Mouse (Mus musculus) embryonic facial prominence, embryonic 15.5 days (tissue): ENCODE measurements around the gene Defa21. TPM values are rescaled to one million over a fixed set of nuclear protein-coding genes. Genes with fewer than 3 reads are reported as not detected.
"Not testable (repeated sequence)": the region's sequence is repeated elsewhere in the genome, so short reads cannot be mapped to it uniquely, and the experiment has no call there.

Experiments used
- ATAC-seq: fragments of 200-750 bp; cut with Nextera tagmentation; 2 replicates; pipeline ENCODE4 v1.8.0; 2017; ENCODE audit warnings: low read depth, moderate TSS enrichment; ENCODE audit not compliant: insufficient number of reproducible peaks, low FRiP score, low TSS enrichment
- H3K27ac ChIP-seq: fragments of 300-500 bp; sonication (generic); replicated peaks from 2 replicates; pipeline ENCODE4 v1.5.1; 2015; ENCODE audit warnings: mild to moderate bottlenecking, inconsistent platforms
- H3K27me3 ChIP-seq: fragments of 300-500 bp; sonication (generic); 2 replicates; pipeline ENCODE4 v1.6.1; 2015; ENCODE audit warnings: inconsistent platforms
- H3K36me3 ChIP-seq: fragments of 300-500 bp; sonication (generic); 2 replicates; pipeline ENCODE4 v1.6.1; 2015; ENCODE audit warnings: mild to moderate bottlenecking, inconsistent platforms
- H3K4me1 ChIP-seq: fragments of 300-500 bp; sonication (generic); 2 replicates; pipeline ENCODE4 v1.6.1; 2015; ENCODE audit warnings: inconsistent platforms
- H3K4me2 ChIP-seq: fragments of 300-500 bp; sonication (generic); replicated peaks from 2 replicates; pipeline ENCODE4 v1.6.1; 2015; ENCODE audit warnings: mild to moderate bottlenecking, inconsistent platforms
- H3K4me3 ChIP-seq: fragments of 300-500 bp; sonication (generic); replicated peaks from 2 replicates; pipeline ENCODE4 v1.5.1; 2015; ENCODE audit warnings: mild to moderate bottlenecking, inconsistent platforms
- H3K9ac ChIP-seq: fragments of 300-500 bp; sonication (generic); 2 replicates; pipeline ENCODE4 v1.6.1; 2015; ENCODE audit warnings: inconsistent platforms
- H3K9me3 ChIP-seq: fragments of 300-500 bp; sonication (generic); replicated peaks from 2 replicates; pipeline ENCODE4 v1.6.1; 2016; ENCODE audit warnings: inconsistent platforms
- WGBS: fragments of 180-500 bp; shearing (Covaris S2); methylation state at CpG from one replicate; pipeline ENCODE4 v1.1.7; 2015; 5-methylcytosine and 5-hydroxymethylcytosine counted together
- polyA plus RNA-seq: library from polyadenylated mRNA; unstranded; fragments of >200 nt; fragmentation: Nextera tagmentation; extraction: Ambion mirVana; gene quantifications from 2 replicates; pipeline ENCODE4 v1.2.1, GENCODE M21; 2015

Defa21 gene
- not detected in 2 replicates for polyA plus RNA-seq

DNA sequence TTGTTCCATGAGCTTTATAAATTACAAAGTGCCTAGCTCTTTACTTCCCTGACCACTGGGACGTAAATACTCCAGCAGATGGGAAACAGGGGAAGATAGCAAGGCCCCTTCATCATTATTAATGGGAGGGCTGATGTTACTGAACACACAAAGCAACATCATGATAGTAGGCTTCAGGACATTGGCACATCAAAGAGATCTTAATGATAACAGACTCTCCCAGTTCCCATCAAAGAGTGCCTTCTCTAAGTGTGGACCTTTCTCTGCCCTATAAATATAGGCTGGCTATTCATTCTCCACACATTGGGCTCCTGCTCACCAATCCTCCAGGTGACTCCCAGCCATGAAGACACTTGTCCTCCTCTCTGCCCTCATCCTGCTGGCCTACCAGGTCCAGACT lies at the start of gene Defa21:
TSS of gene Defa21 (plus strand) at position 301 of the 400 bp plus-strand sequence.
- not testable (repeated sequence) for H3K27ac ChIP-seq, H3K9ac ChIP-seq, H3K9me3 ChIP-seq, ATAC-seq, H3K4me3 ChIP-seq, H3K36me3 ChIP-seq, H3K27me3 ChIP-seq, H3K4me1 ChIP-seq, H3K4me2 ChIP-seq
- no CpG with 5 or more reads among the region's 1 CpGs for WGBS

DNA sequence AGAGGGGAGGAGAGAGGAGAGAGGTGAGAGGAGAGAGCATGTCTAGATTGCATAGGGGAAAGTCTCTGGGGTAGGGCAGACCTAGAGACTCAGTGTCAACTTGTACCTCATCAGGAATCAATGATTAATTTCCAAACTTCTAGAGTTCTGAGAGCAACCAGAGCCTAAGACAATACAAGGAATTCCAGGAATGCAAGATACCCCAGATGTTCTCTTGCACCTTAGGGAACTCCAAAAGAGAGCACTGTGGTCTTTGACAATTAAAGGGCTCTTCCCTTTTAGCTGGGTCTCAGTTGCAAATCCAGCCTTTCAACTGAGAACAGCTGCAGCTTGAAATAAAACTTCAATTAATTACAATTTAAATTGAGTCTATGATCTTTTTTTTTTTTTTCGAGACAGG lies 45.5 kb upstream of the Defa21 start:
- no peaks in the 10 kb centered on the region for H3K36me3 ChIP-seq
- no peaks in the 10 kb centered on the region for H3K27me3 ChIP-seq
- no peak overlapping the region for H3K4me3 ChIP-seq
- no peak overlapping the region for H3K27ac ChIP-seq
- WGBS: 38% methylated on average over 1 of the region's 1 CpGs
- H3K9ac ChIP-seq: no peak overlapping the region
- H3K4me1 ChIP-seq: no peaks in the 10 kb centered on the region
- 0 out of 2 replicates have a peak, but pooled peaks cover 2% of the 10 kb centered on the region for H3K9me3 ChIP-seq
- ATAC-seq: no peak
- no peak overlapping the region for H3K4me2 ChIP-seq

DNA sequence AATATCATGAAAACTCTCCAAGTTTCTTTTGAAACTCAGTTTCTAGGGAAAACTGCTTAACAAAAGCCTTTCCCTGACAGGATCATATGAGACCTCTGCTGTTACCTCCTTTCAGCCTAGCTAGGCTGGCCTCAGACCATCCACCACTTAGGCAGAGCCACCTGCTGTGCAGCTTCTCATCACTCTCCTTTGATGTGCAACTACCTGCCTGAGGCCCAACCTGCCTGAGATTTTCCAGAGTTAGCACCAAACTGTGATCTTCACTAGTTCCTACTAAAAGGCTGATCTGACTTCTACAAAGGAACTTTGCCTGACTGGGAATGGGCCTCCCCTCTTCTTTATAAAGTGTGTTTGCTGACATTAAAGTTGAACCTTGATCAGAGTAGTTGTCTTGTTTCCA lies 31.3 kb upstream of the Defa21 start:
- not testable (repeated sequence) for H3K27me3 ChIP-seq, H3K4me3 ChIP-seq, H3K9ac ChIP-seq, H3K9me3 ChIP-seq, H3K27ac ChIP-seq, H3K36me3 ChIP-seq, H3K4me2 ChIP-seq, H3K4me1 ChIP-seq, ATAC-seq

DNA sequence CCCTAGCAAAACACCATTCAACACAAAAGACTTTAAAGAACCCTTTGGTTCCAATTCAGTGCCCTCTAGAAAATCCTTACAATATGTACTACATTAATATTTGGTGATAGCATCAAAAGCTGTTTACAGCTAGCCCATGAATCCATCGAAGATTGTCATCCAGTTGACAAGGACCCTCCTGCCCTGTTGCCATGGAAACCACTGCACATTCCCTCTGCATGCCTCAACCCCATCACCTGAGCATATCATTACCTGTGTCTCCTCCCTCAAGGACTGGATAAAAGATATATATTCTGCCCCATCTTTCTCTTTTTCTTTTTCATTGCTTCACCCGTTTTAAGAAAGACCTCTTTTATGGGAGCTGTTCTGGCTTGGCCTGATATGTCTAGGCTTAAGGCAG lies 28.6 kb upstream of the Defa21 start:
- H3K9ac ChIP-seq: no peak overlapping the region
- no peak overlapping the region for H3K27ac ChIP-seq
- no peaks in the 10 kb centered on the region for H3K9me3 ChIP-seq

DNA sequence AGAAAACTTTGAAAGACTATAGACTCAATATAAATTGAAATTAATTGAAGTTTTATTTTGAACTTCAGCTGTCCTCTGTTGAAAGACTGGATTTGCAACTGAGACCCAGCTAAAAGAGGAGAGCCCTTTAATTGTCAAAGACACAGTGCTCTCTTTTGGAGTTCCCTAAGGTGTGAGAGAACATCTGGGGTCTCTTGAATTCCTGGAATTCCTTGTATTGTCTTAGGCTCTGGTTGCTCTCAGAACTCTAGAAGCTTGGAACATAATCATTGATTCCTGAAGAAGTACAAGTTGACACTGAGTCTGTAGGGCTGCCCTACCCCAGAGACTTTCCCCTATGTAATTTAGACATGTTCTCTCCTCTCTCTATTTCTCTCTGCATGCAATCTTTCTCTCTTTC lies 28.1 kb upstream of the Defa21 start:
- Histone ChIP-seq H3K4me2 (no peak overlapping the region), H3K9ac (no peak overlapping the region), H3K27ac (no peak overlapping the region), H3K27me3 (no peaks in the 10 kb centered on the region), H3K36me3 (no peaks in the 10 kb centered on the region), H3K9me3 (no peaks in the 10 kb centered on the region), H3K4me1 (no peaks in the 10 kb centered on the region), H3K4me3 (no peak overlapping the region)
- ATAC-seq: no peak

More for the DNA sequence above, 28.6 kb upstream of the Defa21 start:
- no peak for ATAC-seq
- H3K4me3 ChIP-seq: no peak overlapping the region
- no peak overlapping the region for H3K4me2 ChIP-seq
- H3K4me1 ChIP-seq: no peaks in the 10 kb centered on the region
- WGBS: 68% methylated on average over 2 of the region's 2 CpGs
- H3K36me3 ChIP-seq: no peaks in the 10 kb centered on the region
- no peaks in the 10 kb centered on the region for H3K27me3 ChIP-seq

DNA sequence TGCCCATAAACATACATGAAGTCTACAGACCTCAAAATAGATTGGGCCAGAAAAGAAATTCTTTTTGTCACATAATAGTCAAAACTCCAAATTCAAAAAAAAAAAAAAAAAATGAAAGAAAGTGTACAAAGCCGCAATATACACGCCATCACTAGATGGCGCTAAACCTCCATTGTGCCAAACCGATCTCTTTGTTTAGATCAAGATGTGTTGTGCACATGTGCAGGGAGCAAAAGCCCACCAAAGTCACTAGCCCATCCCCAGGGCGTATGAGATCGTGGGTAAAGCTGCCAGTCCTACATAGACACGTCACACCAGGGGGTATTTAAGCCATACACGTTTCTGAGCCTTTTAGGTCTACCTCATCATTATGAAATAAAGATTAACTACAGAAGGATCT lies 24.2 kb upstream of the Defa21 start:
- no peaks in the 10 kb centered on the region for H3K36me3 ChIP-seq
- no peak overlapping the region for H3K4me3 ChIP-seq
- WGBS: 39% methylated on average over 8 of the region's 8 CpGs
- no peaks in the 10 kb centered on the region for H3K4me1 ChIP-seq
- H3K9ac ChIP-seq: no peak overlapping the region
- H3K9me3 ChIP-seq: 0 out of 2 replicates have a peak, but pooled peaks cover 2% of the 10 kb centered on the region
- no peaks in the 10 kb centered on the region for H3K27me3 ChIP-seq
- no peak overlapping the region for H3K4me2 ChIP-seq
- no peak for ATAC-seq
- no peak overlapping the region for H3K27ac ChIP-seq

DNA sequence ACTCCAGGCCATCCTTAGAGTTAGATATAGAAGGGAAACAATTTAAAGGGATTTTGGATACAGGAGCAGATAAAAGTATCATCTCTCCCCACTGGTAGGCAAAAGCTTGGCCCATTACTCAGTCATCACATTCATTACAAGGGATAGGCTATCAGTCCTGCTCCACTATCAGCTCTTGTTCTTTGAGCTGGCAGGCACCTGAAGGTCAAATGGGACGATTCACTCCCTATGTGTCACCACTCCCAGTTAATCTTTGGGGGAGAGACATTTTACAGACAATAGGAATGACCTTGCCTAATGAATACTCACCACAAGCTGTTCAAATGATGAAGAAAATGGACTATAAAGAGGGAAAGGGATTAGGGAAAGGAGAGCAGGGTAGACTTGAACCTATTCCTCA lies 18.5 kb upstream of the Defa21 start:
- Histone ChIP-seq H3K27ac (no peak overlapping the region), H3K4me1 (no peaks in the 10 kb centered on the region), H3K9me3 (0 out of 2 replicates have a peak, but pooled peaks cover 5% of the 10 kb centered on the region), H3K36me3 (no peaks in the 10 kb centered on the region), H3K27me3 (no peaks in the 10 kb centered on the region), H3K4me3 (no peak overlapping the region), H3K4me2 (no peak overlapping the region), H3K9ac (no peak overlapping the region)
- no peak for ATAC-seq
- WGBS: 28% methylated on average over 1 of the region's 1 CpGs

DNA sequence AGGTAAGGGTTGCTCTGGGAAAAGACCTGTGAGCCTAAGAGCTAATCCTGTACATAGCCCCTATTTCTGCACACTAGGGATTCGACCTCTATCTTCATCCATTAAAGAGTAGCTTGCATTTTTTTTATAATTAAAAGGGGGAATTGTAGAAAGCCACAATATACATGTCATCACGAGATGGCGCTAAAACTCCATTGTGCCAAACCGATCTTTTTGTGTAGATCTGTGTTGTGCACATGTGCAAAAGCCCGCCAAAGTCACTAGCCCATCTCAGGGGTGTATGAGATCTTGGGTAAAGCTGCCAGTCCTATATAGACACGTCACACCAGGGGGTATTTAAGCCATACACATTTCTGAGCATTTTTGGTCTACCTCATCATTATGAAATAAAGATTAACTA lies 16.8 kb upstream of the Defa21 start:
- not testable (repeated sequence) for H3K36me3 ChIP-seq, H3K27me3 ChIP-seq, ATAC-seq, H3K4me1 ChIP-seq, H3K4me2 ChIP-seq, H3K4me3 ChIP-seq, H3K27ac ChIP-seq, H3K9me3 ChIP-seq, H3K9ac ChIP-seq
- 44% methylated on average over 6 of the region's 6 CpGs for WGBS

DNA sequence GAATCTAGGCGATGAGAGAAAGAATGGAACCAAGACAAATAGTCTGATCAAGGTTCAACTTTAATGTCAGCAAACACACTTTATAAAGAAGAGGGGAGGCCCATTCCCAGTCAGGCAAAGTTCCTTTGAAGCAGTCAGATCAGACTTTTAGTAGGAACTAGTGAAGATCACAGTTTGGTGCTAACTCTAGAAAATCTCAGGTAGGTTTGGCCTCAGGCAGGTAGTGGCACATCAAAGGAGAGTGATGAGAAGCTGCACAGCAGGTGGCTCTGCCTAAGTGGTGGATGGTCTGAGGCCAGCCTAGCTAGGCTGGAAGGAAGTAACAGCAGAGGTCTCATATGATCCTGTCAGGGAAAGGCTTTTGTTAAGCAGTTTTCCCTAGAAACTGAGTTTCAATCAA lies 14.8 kb upstream of the Defa21 start:
- not testable (repeated sequence) for H3K27me3 ChIP-seq, H3K27ac ChIP-seq, H3K9me3 ChIP-seq, H3K4me2 ChIP-seq, H3K4me1 ChIP-seq, H3K36me3 ChIP-seq, H3K4me3 ChIP-seq, ATAC-seq, H3K9ac ChIP-seq
- WGBS: 69% methylated on average over 1 of the region's 1 CpGs

DNA sequence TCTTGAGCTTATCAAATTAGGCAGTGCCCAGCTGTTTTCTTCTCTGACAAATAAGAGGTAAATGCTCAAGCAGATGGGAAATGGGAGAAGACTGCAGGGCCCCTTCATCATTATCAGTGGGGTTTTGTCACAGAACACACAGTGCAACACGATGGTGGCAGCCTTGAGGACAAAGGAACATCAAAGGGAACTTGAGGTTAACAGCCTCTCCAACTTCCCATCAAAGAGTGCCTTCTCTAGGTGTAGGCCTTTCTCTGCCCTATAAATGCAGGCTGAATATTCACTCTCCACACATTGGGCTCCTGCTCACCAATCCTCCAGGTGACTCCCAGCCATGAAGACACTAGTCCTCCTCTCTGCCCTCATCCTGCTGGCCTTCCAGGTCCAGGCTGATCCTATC lies 29.4 kb downstream of the Defa21 start, which contains the start of gene Defa23:
TSS of gene Defa23 (plus strand) at position 301 of the 400 bp plus-strand sequence.
- H3K4me2 ChIP-seq, H3K36me3 ChIP-seq, H3K4me3 ChIP-seq, H3K27ac ChIP-seq, H3K9me3 ChIP-seq, H3K27me3 ChIP-seq, ATAC-seq, H3K4me1 ChIP-seq, H3K9ac ChIP-seq: not testable (repeated sequence)
- no CpG with 5 or more reads among the region's 1 CpGs for WGBS

DNA sequence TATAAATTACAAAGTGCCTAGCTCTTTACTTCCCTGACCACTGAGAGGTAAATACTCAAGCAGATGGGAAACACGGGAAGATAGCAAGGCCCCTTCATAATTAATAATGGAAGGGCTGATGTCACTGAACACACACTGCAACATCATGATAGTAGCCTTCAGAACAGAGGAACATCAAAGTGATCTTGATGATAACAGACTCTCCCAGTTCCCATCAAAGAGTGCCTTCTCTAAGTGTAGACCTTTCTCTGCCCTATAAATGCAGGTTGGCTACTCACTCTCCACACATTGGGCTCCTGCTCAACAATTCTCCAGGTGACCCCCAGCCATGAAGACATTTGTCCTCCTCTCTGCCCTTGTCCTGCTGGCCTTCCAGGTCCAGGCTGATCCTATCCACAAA lies 39.4 kb downstream of the Defa21 start, which contains the start of gene Defa35:
TSS of gene Defa35 (plus strand) at position 301 of the 400 bp plus-strand sequence.
- not testable (repeated sequence) for ATAC-seq, H3K36me3 ChIP-seq, H3K9ac ChIP-seq, H3K4me2 ChIP-seq, H3K27ac ChIP-seq, H3K27me3 ChIP-seq, H3K4me1 ChIP-seq, H3K9me3 ChIP-seq, H3K4me3 ChIP-seq
- 61% methylated on average over 1 of the region's 1 CpGs for WGBS
